Mouse (Mus musculus) spleen, adult 2 months (tissue): ENCODE results near the gene Tmem109.

Source experiments
- CTCF ChIP-seq: fragments of 200-500 bp; IDR thresholded peaks from 2 replicates; pipeline ENCODE4 v1.5.1; 2011; ENCODE audit warnings: mild to moderate bottlenecking, inconsistent platforms; ENCODE audit not compliant: insufficient read depth, insufficient read length, insufficient replicate concordance; ENCODE audit errors: extremely low read depth
- POLR2A ChIP-seq: fragments of 200-500 bp; IDR thresholded peaks from 2 replicates; pipeline ENCODE4 v1.6.1; 2011; ENCODE audit warnings: low read depth, low read length, inconsistent platforms

- TF ChIP-seq CTCF (no peak), POLR2A (no peak)
Measured at GRCm38 (mm10) chr19:10846150-10846549, 35.7 kb downstream of the Tmem109 start.
